Mouse (Mus musculus): ENCODE data around the gene Ism1. TPM values are rescaled to one million over a fixed set of nuclear protein-coding genes. Genes with fewer than 3 reads are reported as not detected.

Gene Ism1
- polyA plus RNA-seq, 1 experiment from 2014 or later = 0.47 TPM

DNA sequence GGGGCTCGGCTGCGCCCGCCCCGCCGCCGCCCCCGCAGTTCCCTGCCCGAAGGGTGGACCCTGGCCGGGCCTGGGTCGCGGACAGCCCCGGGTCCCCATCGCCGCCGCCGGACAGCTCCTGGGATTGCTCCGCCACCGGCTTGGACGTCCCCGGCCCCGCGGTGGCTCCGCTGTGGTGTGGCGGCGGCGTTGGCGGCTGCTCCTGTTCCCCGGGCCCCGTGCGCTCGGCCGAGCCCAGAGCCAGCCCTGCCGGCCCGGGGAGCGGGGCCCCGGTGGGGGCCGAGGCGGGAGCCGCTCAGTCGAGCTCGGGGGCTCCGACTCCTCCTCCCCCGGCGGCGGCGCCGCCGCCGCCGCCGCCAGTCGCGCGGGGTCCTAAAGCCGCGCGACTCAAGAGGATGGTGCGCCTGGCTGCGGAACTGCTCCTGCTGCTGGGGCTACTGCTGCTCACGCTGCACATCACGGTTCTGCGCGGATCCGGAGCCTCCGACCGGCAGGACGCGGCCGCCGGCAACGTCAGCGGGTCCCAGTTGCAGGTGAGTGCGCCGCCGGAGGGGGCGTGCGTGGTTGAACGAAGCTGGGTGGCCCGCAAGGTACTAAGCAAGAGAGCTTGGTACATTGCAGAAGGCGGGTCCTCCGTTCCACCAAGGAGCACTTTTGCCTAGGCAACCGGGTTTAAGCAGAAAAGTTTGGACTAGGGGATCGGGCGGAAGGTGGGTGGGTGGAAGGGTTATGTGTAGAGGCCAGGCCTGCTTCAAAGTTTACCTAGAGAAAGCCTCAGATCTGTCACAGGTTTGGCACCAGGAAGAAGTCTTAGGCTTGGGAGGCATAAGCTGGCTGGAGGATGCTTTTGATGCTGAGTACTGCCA lies 530 bp downstream of the Ism1 start:
- no peaks in the 10 kb centered on the region for H3K36me3 ChIP-seq
- no peaks in the 10 kb centered on the region for H3K9me3 ChIP-seq (replicated peaks)
- ATAC-seq (ENCODE audit: insufficient number of reproducible peaks, low FRiP score) = peak; percentile 83
- H3K27me3 ChIP-seq (replicated peaks) = peaks cover 19% of the 10 kb centered on the region; the same call in 1 of the 2 replicates
- H3K4me2 ChIP-seq = peak overlapping the region; percentile 92
- no peaks in the 10 kb centered on the region for H3K4me1 ChIP-seq (replicated peaks)
- H3K4me3 ChIP-seq = peak overlapping the region; percentile 86
- peak overlapping the region; percentile 84 for H3K9ac ChIP-seq
- under 1% methylated on average over 81 of the region's 84 CpGs for WGBS
- H3K27ac ChIP-seq (ENCODE audit: poor library complexity, severe bottlenecking) = peak overlapping the region; percentile 41; the same call in 1 of the 2 replicates

DNA sequence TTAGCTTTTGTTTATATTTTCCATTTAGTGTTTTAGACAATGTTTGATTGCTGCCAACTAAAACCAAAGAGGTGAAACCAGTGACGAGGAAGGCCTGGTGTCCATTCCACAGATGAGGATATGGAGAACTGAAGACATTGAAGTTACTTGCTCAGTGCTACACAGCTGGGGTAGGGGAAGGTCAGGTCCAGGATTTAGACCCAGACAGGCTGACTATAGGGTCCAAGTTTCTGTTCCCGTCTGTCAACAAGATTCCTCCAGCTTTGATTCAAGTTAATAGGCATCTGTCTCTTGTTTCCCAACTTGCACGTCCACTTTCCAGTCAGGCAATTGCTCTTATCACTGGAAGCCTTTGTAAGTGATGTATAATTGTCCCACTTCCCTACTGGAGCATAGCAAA lies 4.6 kb downstream of the Ism1 start:
- 49% methylated on average over 3 of the region's 3 CpGs for WGBS
- H3K27ac ChIP-seq (ENCODE audit: poor library complexity, severe bottlenecking) = no peak overlapping the region
- no peaks in the 10 kb centered on the region for H3K36me3 ChIP-seq
- no peak overlapping the region for H3K9ac ChIP-seq
- H3K4me2 ChIP-seq = no peak overlapping the region
- H3K4me3 ChIP-seq = no peak overlapping the region
- H3K27me3 ChIP-seq (replicated peaks) = 0 out of 2 replicates have a peak, but pooled peaks cover 8% of the 10 kb centered on the region
- no peaks in the 10 kb centered on the region for H3K4me1 ChIP-seq (replicated peaks)
- no peaks in the 10 kb centered on the region for H3K9me3 ChIP-seq (replicated peaks)
- no peak for ATAC-seq (ENCODE audit: insufficient number of reproducible peaks, low FRiP score)

DNA sequence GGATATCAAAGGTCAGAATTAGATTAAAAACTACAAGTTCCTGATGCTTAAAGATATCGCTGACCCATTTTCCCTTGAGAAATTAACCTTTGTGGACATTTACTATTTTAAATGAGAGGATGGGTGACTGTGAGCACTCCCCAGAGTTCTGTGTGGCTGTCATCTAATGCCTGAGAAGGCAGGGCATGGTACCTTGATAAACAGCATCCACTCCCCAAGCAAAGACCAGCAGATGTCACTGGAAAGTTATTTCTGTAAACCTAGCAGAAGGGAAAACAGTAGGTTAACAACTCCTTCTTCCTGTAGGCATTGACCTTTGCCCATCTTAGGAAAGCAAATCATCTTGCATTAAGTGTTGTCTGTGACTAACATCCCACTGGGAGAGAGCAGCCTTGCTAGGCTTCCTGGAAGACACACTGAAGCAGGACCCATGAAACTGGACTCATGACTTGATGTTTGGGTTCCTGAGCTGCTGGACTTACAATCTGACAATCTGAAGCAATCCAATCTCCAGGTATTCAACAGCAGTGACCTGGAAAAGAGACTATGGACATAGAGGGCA lies 11.5 kb downstream of the Ism1 start:
- H3K4me1 ChIP-seq (replicated peaks) = no peaks in the 10 kb centered on the region
- H3K36me3 ChIP-seq = no peaks in the 10 kb centered on the region
- 79% methylated on average over 1 of the region's 1 CpGs for WGBS
- no peak overlapping the region for H3K4me2 ChIP-seq
- H3K9ac ChIP-seq = no peak overlapping the region
- no peaks in the 10 kb centered on the region for H3K27me3 ChIP-seq (replicated peaks)
- ATAC-seq (ENCODE audit: insufficient number of reproducible peaks, low FRiP score) = no peak
- no peaks in the 10 kb centered on the region for H3K9me3 ChIP-seq (replicated peaks)
- H3K27ac ChIP-seq (ENCODE audit: poor library complexity, severe bottlenecking) = no peak overlapping the region
- H3K4me3 ChIP-seq = no peak overlapping the region

DNA sequence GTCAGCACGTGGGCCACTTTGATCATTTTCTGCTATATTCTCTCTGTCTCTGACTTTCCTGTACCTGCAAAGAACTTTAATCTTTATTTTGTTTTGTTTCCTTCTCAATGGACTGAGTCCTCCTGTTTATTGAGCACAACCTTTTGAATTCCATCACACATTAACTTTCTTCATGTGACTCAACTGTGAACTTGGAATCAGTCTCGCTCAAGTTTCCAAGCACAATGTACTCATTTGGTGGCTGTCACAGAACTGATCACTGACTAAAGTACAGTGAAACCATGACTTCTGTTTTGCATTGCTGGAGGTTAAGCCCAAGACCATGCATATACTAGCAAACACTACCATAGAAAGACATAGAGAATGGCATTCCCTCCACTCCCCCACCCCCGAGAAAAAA lies 15.5 kb downstream of the Ism1 start:
- H3K27ac ChIP-seq (ENCODE audit: poor library complexity, severe bottlenecking) = no peak overlapping the region
- no peaks in the 10 kb centered on the region for H3K9me3 ChIP-seq (replicated peaks)
- no peak overlapping the region for H3K4me2 ChIP-seq
- 83% methylated on average over 3 of the region's 3 CpGs for WGBS
- ATAC-seq (ENCODE audit: insufficient number of reproducible peaks, low FRiP score) = no peak
- H3K36me3 ChIP-seq = no peaks in the 10 kb centered on the region
- no peak overlapping the region for H3K9ac ChIP-seq
- no peaks in the 10 kb centered on the region for H3K27me3 ChIP-seq (replicated peaks)
- no peak overlapping the region for H3K4me3 ChIP-seq
- H3K4me1 ChIP-seq (replicated peaks) = no peaks in the 10 kb centered on the region

DNA sequence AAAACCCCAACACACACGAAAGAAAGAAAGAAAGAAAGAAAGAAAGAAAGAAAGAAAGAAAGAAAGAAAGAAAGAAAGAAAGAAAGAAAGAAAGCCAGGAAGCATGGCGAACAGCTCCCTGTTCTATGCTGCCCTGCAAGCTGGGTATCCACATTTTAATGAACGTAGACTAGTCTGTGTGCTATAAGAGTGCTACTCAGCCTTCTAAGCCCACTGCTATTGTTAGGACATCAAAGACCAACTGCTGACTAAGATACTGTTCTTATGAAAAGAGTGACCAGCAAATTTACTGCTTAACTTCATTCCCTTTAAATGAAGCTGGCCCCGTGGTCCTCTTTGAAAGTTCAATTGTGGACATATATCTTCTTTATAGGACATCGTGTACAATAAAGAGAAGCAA lies 16.7 kb downstream of the Ism1 start:
- Histone ChIP-seq H3K4me2 (no peak overlapping the region), H3K27me3 (replicated peaks) (no peaks in the 10 kb centered on the region), H3K9ac (no peak overlapping the region), H3K4me3 (no peak overlapping the region), H3K27ac (ENCODE audit: poor library complexity, severe bottlenecking) (no peak overlapping the region), H3K9me3 (replicated peaks) (no peaks in the 10 kb centered on the region), H3K36me3 (no peaks in the 10 kb centered on the region), H3K4me1 (replicated peaks) (no peaks in the 10 kb centered on the region)
- no peak for ATAC-seq (ENCODE audit: insufficient number of reproducible peaks, low FRiP score)
- WGBS = 74% methylated on average over 5 of the region's 5 CpGs

DNA sequence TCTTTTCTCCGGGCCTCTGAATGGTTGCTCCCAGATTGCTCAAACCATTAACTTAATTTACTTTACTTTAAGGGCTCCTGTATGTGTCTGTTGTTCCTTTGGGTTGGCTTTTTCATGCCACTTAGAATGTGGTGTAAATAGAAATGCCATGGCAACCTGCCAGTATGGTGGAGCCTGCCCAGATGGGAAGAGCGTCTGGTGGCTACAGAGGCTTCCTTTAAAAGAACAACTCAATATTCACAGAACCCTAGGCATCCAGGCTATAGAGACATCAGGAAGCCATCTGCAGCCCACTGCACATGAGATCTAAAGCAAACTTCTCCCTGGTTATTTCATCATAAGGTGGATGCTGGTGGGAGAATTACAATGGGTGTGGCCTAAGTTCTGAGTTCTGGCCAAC lies 18.6 kb downstream of the Ism1 start:
- Histone ChIP-seq H3K4me1 (replicated peaks) (no peaks in the 10 kb centered on the region), H3K27me3 (replicated peaks) (no peaks in the 10 kb centered on the region), H3K9me3 (replicated peaks) (peaks cover 6% of the 10 kb centered on the region; the same call in 1 of the 2 replicates), H3K9ac (no peak overlapping the region), H3K4me2 (no peak overlapping the region), H3K27ac (ENCODE audit: poor library complexity, severe bottlenecking) (no peak overlapping the region), H3K4me3 (no peak overlapping the region), H3K36me3 (no peaks in the 10 kb centered on the region)
- WGBS = 79% methylated on average over 2 of the region's 2 CpGs
- no peak for ATAC-seq (ENCODE audit: insufficient number of reproducible peaks, low FRiP score)

DNA sequence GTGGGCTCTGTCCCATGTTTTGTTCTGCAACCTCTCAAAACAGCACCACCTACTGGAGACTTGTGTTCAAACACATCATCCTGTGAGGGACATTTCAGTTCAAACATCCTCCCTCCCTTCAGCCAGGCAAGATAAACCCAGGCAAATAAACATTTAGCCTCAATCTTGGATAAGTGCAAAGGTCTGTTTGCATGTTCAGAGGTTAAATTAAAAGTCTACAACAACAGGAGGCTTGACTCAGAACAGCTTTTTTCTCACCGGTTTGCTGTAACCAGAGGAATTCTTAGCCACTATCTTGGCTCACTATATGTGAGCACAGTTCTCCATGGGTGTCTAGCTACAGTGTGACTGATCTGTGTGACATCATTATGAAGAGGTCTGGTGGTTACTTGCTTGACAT lies 22.6 kb downstream of the Ism1 start:
- no peak overlapping the region for H3K4me2 ChIP-seq
- WGBS = 98% methylated on average over 1 of the region's 1 CpGs
- H3K27me3 ChIP-seq (replicated peaks) = no peaks in the 10 kb centered on the region
- H3K36me3 ChIP-seq = no peaks in the 10 kb centered on the region
- no peak overlapping the region for H3K27ac ChIP-seq (ENCODE audit: poor library complexity, severe bottlenecking)
- H3K4me3 ChIP-seq = no peak overlapping the region
- no peak for ATAC-seq (ENCODE audit: insufficient number of reproducible peaks, low FRiP score)
- no peaks in the 10 kb centered on the region for H3K4me1 ChIP-seq (replicated peaks)
- peaks cover 6% of the 10 kb centered on the region; the same call in 1 of the 2 replicates for H3K9me3 ChIP-seq (replicated peaks)
- H3K9ac ChIP-seq = no peak overlapping the region

DNA sequence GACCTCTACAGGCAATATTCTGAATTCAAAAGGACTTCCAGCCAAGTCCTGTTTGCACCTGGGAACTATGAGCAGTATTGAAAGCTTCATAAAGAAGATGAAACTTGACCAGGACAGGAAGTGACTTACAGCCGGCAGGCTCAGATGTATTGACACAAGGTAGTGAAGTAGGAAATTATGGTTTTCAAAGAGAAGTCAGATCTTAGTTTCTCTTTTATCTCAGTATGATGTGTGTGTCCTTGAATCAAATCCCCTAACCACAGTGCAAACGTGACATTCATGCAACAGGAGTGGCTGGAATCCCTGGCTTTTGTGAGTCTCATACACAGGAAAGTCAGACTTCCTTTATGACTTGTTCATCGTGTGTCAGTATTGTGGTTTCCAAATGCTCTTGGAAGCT lies 27.0 kb downstream of the Ism1 start:
- Histone ChIP-seq H3K36me3 (no peaks in the 10 kb centered on the region), H3K4me3 (no peak overlapping the region), H3K27me3 (replicated peaks) (no peaks in the 10 kb centered on the region), H3K4me1 (replicated peaks) (no peaks in the 10 kb centered on the region), H3K27ac (ENCODE audit: poor library complexity, severe bottlenecking) (no peak overlapping the region), H3K9me3 (replicated peaks) (peaks cover 6% of the 10 kb centered on the region; the same call in 1 of the 2 replicates), H3K4me2 (no peak overlapping the region), H3K9ac (no peak overlapping the region)
- WGBS = 68% methylated on average over 3 of the region's 3 CpGs
- ATAC-seq (ENCODE audit: insufficient number of reproducible peaks, low FRiP score) = no peak

DNA sequence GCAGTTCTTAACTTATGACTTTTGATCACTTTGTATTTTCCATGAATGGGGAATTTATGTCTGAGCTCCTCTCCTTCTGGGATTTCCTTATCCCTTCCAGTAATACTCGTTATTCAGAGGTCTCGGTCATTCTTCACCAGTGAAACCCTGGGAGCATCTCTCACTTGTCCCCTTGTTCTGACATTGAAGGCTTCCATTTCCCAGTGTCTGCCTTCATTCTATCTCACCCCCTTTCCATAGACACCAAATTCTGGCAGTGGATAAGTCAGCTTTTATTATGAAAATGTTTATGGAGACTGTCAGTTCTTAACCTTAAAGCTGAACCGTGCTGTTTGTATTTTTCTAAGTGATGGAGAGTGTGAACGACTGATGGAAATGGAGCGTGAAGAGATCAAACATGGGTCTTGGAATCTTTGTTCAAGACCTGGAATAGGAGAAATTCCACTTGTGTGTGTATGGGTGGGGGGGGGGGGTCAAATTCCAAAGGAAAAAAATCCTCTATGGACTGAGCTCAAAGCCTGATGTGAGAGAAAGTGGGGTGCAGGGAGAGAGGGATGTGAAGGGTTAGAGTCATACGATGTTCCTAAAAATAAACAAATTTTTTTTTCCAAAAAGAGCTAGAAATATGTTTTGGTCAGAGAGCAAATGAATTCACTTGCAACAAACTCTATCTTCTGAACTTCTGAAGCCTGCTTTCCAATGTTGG lies 30.4 kb downstream of the Ism1 start:
- Histone ChIP-seq H3K4me1 (replicated peaks) (no peaks in the 10 kb centered on the region), H3K9me3 (replicated peaks) (no peaks in the 10 kb centered on the region), H3K4me2 (no peak overlapping the region), H3K36me3 (no peaks in the 10 kb centered on the region), H3K4me3 (no peak overlapping the region), H3K27me3 (replicated peaks) (no peaks in the 10 kb centered on the region), H3K9ac (no peak overlapping the region), H3K27ac (ENCODE audit: poor library complexity, severe bottlenecking) (no peak overlapping the region)
- 76% methylated on average over 6 of the region's 6 CpGs for WGBS
- no peak for ATAC-seq (ENCODE audit: insufficient number of reproducible peaks, low FRiP score)

DNA sequence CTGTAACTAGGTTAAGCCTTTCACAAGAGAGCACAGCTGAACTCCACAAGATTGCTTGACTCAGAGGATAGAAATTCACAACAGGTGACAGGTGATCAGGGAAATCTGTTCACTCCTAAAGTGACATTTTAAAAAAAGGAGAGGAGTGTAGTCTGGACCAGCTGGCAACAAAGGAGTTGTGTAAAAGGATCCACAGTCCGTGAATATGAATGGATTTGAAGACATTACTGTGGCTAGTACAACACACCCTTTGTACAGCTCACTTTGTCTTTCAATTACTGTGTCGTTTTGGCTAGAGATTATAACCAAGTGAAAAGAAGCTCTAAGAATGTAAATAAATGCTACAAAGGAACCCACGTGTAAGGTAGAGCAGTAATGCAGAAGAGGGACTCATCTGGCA lies 33.7 kb downstream of the Ism1 start:
- ATAC-seq (ENCODE audit: insufficient number of reproducible peaks, low FRiP score) = no peak
- Histone ChIP-seq H3K4me1 (replicated peaks) (no peaks in the 10 kb centered on the region), H3K36me3 (no peaks in the 10 kb centered on the region), H3K9ac (no peak overlapping the region), H3K4me2 (no peak overlapping the region), H3K9me3 (replicated peaks) (peaks cover 3% of the 10 kb centered on the region; the same call in 1 of the 2 replicates), H3K4me3 (no peak overlapping the region), H3K27ac (ENCODE audit: poor library complexity, severe bottlenecking) (no peak overlapping the region), H3K27me3 (replicated peaks) (no peaks in the 10 kb centered on the region)
- 60% methylated on average over 3 of the region's 3 CpGs for WGBS

DNA sequence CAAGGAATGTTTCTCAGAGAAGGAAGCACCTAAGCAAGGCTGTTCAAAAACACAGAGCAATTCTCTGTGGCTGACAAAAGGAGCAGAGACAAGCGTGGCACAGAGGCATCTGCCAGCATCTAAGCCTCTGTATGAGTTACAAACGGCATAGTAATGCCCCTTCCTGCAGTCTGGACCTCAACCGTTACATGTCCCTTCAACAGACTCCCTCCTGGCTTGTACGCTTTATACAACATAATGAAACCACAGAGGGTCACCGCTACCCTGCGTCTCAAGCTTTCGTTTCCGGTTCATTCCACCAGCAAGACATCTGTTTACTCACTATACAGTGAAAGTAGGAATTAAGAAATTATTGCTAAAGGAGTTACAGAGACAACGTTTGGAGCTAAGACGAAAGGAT lies 34.1 kb downstream of the Ism1 start:
- no peak for ATAC-seq (ENCODE audit: insufficient number of reproducible peaks, low FRiP score)
- no peaks in the 10 kb centered on the region for H3K4me1 ChIP-seq (replicated peaks)
- H3K9ac ChIP-seq = no peak overlapping the region
- H3K27ac ChIP-seq (ENCODE audit: poor library complexity, severe bottlenecking) = no peak overlapping the region
- no peak overlapping the region for H3K4me3 ChIP-seq
- H3K36me3 ChIP-seq = no peaks in the 10 kb centered on the region
- H3K27me3 ChIP-seq (replicated peaks) = no peaks in the 10 kb centered on the region
- peaks cover 3% of the 10 kb centered on the region; the same call in 1 of the 2 replicates for H3K9me3 ChIP-seq (replicated peaks)
- no peak overlapping the region for H3K4me2 ChIP-seq
- 87% methylated on average over 10 of the region's 10 CpGs for WGBS

Measured in heart, embryonic 12.5 days (tissue).